Mouse (Mus musculus): ENCODE measurements around the gene Cdk2ap2. TPM values are rescaled to one million over a fixed set of nuclear protein-coding genes. Genes with fewer than 3 reads are reported as not detected.
"Not testable (repeated sequence)": the region's sequence is repeated elsewhere in the genome, so short reads cannot be mapped to it uniquely, and the experiment has no call there.

Gene Cdk2ap2
- total RNA-seq, 2 experiments from 2014 or later, result 21.5 to 23.6 TPM

DNA sequence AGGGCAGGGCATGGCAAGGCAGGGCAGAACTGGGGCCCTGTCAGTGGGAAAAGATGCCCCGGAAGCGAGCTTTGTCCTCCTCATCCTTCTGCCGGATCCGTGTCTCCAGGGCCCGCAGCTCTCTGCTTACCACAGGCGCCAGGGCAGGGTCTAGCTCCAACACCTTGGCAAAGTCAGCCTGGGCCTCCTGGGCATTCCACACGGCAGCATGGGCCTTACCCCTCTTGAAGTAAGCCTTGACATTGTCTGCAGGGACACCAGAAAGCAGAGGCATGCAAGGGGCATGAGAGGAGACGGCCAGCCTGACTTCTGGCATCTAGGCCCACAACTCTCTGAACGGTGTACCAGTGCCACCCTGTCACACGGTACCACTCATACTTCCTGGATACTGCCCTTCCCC is 17.6 kb downstream of the Cdk2ap2 start:
- no peak for DNase-seq (ENCODE audit: low spot score in 2 of 2)

DNA sequence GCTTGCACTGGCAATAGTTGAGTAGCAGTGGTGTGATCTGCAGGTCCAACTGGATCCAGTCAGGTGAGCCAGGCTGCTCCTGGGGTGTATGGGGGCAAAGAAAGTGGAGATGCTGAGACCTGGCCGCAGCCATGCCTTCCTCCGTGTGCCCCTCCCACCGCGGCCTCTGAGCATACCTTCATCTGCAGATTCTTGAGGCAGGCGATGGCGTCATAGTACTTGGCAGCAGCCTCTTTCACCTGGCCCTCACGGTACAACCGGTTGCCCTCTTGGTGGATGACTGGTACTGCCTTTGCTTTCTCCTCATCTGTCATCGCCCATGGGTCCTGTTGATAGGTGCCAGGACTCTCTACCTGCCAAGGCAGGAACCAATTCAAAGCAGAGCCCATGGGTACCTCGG is 18.2 kb downstream of the Cdk2ap2 start:
- no peak for DNase-seq (ENCODE audit: low spot score in 2 of 2)

DNA sequence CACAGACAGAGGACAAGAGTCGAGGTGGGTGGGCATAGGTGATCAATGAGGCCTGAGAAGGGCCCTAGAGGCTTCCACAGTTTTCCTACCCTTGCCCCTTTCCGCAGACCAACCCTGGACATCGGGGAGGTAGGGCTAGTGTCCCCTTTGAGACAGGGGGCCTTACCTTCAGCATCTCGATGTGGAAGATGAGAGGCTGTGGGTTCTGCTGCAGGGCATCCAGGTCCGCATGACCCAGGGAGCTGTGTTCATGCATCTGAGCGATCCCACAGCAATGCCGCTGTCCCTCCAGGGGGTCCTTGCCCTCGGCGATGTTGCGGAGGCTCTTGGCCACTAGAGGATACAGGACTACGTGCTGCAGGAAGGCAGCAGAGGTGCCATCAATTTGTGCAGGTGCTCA is 18.8 kb downstream of the Cdk2ap2 start:
- DNase-seq (ENCODE audit: low spot score in 2 of 2), result no peak

DNA sequence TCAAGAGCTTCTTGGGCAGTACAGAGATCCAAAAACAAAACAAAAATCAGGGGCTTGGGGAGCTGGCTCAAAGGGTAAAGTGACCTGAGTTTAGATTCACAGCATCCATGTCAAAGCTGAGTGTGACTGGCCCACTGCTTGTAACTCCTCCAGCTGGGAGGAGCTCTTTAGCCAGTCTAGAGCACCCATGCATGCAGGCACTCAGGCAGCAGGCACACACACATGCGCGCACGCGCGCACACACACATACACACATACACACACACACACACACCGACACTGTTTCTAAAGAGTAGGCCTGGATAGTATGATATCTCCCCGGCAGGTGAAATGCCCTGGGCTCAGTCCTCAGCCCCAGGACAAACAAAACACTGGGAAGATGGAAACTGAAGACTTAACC is 20.0 kb downstream of the Cdk2ap2 start:
- DNase-seq (ENCODE audit: low spot score in 2 of 2), result no peak

DNA sequence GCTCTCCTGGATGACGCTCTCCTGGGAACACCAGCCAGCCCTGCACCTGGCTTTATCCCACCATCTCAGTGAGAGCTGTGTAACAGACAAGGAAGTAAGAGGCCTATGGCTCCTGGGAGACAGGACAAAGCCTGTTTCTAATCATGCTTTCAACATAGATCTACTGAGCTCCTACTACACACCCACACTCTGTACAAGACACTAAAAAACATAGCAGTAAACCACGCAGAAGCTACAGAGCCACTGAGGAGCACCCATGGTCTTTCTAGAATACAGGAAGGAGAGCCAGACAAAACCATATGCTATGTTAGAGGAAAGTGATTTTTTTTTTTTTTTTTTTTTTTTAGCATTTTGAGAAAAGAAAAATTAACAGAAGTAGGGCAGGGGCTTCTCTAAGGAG is 21.4 kb downstream of the Cdk2ap2 start:
- DNase-seq (ENCODE audit: low spot score in 2 of 2), result no peak

DNA sequence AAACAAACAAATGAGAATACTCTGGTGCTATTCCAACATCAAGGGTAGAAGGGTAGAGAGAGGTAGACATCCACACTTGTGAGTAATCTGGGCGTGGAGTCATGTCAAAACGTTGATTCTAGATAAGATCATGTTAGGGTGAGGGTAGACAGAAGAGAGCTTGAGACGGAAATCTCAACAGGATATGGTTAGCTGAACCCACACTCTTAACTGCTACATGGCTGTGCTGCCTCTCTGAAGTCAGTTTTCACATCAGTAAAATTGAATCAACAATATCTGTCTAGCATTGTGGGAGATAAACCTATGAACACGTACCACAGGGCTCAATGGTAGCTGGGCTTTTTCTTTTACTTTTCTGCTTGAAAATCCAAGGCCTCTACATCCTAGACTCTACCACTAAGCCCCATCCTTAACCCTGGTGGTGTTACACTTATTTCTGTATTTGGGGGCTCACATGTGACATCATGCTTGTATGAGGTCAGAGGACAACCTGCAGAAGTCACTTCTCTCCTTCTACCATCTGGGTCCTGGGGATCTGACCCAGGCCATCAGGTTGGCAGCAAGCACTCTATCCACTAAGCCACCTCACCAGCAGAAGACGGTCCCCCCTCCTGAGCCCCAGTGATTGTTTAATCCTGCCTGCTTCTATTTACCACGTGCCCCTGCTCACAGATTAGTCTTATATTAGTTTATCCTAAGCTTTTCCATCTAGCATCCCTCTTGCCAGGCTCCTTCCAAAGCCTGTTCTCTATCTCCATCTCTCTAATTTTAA is 22.9 kb downstream of the Cdk2ap2 start:
- DNase-seq (ENCODE audit: low spot score in 2 of 2), result no peak

DNA sequence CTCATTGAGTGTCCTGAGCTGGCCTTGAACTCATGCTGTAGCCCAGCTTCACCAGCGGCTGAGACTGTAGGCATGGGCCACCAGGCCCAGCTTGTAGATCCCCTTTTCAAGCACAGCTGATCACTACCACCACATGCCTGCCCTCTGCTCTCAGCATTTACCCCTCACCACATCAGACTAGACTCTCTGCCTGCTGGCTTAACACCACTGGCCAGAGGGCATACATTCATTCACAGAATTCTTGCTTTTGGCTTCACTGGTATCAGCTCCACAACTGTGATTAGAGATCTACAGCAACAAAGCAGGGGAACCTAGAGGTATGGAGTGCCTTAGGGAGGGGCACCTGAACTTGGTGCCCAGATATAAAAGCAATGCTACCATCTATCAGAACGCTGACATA is 23.5 kb downstream of the Cdk2ap2 start:
- no peak for DNase-seq (ENCODE audit: low spot score in 2 of 2)

DNA sequence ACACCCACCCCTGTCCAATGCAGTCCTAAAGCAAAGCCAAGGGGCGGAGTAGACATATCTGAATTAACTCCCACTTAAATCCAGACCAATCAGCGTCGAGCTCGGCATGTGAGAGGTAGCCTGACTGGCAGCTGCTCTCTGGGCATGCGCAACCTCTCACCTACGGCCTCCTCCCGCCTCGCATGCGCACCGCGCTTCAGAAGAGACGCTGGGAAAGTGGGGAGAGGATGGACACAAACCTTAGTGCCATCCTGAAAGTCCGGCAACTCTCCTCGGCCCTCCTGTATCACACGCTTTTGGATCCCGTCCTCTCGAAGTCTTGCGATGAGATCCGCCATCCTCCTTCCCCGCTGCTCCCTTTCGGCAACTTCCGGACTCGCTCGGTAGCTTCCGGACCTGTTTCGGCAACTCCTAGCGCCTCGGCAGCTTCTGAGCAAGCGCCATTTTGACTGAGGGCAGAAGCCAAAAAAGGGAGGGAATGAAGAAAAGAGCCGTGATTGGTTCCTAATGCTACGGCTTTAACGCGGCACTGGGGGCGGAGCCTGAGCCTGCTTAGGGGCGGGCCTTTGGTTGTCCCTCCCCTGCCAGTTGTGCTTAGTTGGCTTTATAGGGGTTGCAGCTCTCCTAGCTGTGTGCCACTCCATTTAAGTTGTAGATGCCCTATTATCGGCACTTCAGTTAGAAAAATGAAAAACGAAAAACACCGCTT is 24.3 kb downstream of the Cdk2ap2 start:
- peak; percentile 99 for DNase-seq (ENCODE audit: low spot score in 2 of 2)

DNA sequence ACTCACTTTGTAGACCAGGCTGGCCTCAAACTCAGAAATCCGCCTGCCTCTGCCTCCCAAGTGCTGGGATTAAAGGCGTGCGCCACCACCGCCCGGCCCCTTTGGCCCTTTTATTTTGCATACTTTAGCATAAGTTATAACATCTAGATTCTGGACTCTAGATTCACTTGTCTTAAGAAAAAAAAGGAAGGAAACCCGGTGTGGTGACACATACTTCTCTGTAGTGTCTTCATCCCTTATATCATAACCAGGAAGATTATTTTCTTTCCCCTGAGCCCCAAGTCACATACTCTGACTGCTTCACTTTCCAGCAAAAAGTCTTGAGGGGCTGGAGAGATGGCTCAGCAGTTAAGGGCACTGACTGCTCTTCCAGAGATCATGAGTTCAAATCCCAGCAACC is 24.9 kb downstream of the Cdk2ap2 start:
- DNase-seq (ENCODE audit: low spot score in 2 of 2), result not testable (repeated sequence)

DNA sequence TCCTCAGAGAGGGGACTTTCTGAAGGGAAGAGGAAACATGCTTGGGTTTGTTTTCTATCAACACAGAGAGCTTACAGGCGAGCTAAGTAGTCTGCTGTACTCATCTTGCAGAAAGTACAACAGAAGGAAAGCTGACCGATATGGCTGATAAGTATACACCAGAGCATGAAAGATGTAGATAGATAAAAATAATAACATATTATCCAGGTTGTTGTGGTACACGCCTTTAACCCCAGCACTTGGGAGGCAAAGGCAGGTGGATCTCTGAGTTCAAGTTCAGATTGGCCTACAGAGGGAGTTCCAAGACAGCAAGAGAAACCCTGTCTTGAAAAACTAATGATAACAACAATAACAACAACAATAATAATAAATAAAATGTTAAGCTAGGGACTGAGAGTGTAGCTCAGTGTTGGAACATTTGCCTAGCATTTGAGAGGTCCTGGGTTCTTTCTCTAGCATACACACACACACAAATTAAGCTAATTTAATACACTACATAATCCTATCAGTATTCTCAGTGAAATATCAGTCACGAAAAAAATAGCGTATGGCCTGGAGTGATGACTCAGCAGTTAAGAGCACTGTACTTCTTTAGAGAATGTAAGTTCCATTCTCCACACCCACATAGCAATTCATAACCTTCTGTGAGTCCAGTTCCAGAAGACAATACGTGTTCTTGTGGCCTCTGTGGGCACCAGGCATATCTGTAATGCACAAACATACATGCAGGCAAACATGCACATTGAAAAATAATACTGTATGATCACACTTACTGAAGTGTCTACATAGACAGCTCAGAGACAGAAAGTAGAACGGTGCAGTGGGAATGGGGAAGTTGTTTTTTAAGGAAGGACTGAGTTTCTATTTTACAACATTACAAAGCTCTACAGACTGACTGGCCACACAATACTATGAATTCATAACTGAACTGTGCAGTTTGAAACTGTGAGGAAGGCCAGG is 25.7 kb downstream of the Cdk2ap2 start:
- DNase-seq (ENCODE audit: low spot score in 2 of 2), result no peak

DNA sequence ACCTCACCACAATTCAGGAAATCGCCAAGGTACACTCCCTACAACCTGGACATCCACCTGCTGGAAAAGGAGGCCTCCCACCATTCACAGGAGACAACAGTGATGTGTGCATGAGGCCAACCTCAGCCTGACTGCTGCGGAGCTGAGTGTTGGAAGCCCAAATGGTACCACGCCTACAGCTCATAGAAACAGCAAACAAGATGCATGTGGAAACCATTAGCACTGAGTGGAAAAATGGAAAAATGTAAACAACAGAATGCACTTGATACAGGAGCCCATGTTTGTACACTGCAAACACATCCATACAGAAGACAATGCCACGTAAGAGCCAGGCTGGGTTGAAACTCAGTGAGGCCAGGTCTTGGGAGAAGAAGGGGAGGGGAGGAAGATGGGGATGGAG is 27.4 kb downstream of the Cdk2ap2 start:
- no peak for DNase-seq (ENCODE audit: low spot score in 2 of 2)

DNA sequence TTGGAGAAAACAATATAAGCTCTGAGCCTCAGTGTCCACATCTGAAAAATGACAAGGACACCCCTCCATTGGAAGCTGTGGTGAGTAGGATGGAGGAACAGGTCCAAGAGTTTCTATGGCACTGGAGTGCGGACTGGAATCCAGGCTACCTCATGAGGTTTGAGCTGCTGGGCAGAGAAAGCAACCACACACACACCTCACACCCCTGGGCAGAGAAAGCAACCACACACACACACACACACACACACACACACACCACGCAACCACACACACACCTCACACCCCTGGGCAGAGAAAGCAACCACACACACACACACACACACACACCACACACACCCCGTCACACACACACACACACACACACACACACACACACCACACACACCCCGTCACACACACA is 28.3 kb downstream of the Cdk2ap2 start:
- peak; percentile 35 to 48 for DNase-seq (ENCODE audit: low spot score in 2 of 2)

DNA sequence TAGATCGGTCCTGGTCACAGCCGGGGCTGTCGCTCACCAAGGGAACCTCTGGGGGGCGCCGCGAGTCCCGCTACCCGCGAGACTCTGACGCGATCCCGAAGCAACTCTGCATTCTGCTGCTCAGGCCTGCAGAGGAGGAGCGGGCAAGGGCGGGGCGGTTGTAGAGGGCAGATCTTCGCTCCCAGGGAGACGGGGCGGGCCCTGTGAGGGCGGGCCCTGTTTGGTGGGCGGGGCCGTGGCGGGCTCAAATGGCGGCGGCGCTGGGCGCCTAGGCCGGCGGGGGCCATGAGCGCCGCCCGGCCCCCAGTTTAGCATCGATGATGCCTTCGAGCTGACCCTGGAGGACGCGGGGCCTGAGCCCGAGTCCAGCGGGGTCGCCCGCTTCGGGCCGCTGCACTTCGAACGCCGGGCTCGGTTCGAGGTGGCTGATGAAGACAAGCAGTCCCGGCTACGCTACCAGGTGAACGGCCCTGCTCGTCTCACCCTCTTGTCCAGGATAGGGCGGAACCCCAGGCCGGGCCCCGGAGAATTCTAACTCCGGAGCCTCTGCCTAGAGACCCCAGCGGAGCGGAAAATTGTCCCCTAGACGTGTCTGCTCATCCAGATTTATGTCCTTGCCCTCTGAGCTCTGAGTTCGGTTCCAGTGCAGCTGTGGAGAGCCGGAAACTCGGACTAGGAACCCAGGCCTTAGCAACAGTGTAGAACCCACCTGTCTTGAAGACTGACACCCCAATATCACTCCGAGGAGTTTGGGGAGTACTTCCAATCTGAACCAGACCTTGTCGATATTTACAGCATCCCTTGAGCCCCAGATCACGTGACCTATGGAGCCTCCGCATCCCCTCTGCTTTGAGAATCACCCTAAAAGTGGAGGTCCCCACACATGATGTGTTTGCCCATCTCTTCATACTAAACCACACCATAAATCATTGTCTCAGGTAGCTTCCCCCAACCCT is 29.0 kb downstream of the Cdk2ap2 start, which contains the start of gene Aip:
TSS of gene Aip (minus strand) at position 118 of the 956 bp plus-strand sequence.
- peak; percentile 97 to 98 for DNase-seq (ENCODE audit: low spot score in 2 of 2)

DNA sequence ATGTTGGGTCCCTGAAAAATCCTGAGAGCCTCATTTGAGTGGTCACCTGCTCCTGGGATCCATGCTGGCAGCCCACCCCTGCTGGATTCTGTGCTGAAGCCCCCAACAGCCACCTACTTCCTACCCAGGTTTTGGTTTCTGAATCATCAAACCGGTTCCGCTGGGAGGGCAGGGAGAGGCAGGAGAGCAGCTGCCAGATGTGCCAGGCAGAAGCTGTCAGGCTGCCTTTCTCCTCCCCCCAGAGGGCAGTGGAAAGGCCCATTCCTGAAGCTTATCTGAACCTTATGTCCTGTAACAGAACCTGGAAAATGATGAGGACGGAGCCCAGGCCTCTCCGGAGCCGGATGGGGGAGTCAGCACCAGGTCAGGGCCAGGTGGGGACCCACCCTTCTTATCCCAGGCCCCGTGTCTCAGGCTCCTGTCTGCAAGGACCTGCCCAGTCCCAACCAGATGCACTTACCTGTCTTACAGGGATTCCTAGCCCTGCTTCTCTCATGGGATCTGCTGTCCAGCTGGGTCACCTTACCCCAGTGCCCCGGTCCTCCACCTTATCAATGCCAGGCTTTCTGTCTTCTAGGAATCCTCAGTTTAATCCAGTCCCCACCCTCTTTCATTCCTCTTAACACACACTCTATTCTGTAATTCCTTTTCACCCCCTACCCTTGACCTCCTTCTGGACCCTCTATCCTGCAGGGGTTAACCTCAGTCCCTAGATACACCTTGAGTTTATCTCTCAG is 29.9 kb downstream of the Cdk2ap2 start:
- DNase-seq (ENCODE audit: low spot score in 2 of 2), result no peak

DNA sequence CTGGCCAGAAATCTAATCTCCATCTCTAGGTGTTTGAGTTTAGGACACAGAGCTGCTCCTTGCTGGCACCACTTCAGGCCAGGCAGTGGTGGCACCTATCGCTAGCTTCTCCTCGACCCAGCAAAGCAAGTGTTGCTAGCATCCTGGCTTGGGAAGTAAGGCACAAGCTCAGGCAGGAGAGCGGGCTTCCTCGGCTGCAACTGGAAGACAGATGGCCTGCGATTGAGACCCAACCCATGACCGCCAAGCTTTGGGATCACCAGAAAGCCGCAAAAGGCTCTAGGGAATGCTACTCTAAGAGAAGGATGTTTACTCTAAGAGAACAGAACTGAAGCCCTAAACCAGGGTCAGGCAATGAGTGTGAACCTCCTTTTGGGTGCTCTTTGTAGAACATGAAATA is 32.5 kb downstream of the Cdk2ap2 start:
- no peak for DNase-seq (ENCODE audit: low spot score in 2 of 2)

DNA sequence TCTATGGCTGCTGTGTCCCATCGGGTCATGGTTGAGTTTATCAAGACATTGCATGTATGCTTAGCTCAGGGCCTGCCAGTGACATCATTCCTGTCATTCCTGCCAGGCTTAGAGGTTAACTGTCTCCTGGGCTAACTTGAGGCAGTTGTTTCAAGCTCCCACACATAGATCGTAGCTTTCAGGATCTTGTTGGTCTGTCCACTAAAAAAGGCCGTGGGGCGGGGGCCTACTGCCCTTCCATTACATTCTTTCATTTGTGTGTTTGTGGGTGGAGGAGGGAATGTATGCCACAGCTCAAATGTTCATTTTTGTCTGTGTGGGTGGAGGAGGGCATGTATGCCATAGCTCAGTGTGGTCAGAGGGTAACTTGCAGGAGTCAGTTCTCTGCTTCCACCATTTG is 33.1 kb downstream of the Cdk2ap2 start:
- DNase-seq (ENCODE audit: low spot score in 2 of 2), result no peak

DNA sequence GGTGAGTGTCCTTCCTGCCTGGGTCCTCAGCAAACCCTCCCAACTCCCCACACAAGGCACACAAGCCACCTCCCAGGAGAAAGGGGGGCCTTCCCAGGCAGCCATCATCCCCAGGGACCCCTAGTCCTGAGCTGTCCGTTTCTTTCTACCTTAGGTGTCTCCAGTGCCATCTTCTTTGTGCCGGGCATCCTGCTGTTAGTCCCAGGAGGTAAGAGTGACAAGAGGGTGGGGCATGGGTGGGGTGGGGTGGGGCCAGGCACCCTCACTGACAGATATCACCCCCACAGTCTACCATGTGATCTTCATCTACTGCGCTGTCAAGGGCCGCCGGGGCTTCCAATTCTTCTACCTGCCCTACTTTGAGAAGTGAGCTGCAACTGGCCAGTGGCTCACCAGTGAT is 34.1 kb downstream of the Cdk2ap2 start:
- no peak for DNase-seq (ENCODE audit: low spot score in 2 of 2)

DNA sequence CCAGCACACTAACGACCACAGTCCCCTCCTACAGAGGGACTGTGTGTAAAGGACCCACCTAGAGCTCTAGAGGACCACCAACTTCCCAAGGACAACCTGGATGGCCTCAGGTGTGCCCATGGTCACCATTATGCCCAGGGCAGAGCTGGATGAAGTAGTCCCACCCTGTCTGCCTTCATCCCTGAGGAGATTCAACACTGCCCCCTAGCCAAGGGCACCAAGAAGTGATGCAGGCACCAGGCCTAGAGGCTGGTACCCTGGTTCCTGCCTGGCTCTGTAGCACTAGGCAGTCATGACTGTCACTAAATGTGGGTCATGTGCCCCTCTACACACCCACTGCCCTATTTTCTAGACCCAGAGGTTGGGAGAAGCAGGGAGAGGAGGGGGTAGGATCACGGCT is 34.8 kb downstream of the Cdk2ap2 start:
- no peak for DNase-seq (ENCODE audit: low spot score in 2 of 2)

DNA sequence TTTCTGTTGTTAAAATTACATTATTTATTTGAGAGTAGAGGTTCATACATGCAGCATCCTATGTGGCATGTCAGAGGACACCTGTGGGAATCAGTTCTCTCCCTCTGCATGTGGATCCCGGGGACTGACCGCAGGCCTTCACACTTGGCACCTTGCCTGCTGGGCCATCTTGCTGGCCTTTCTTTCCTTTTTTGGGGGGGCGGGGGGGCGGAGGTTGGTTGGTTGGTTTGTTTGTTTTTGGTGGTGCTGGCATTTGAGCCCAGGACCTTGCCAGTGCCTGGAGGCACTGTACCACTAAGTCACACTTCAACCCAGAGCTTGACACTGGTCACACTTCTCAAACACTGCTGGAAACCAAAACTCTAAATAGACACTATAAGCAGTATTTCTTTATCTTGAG is 37.4 kb downstream of the Cdk2ap2 start:
- no peak for DNase-seq (ENCODE audit: low spot score in 2 of 2)
